Mouse (Mus musculus) G1E-ER4 (cell line): ENCODE results near the gene Mrpl49. TPM values are rescaled to one million over a fixed set of nuclear protein-coding genes. Genes with fewer than 3 reads are reported as not detected.

Experiments used
- GATA1 ChIP-seq: IDR thresholded peaks from one replicate; pipeline ENCODE4 v1.8.0; 2012; ENCODE audit warnings: low read length, inconsistent platforms
- polyA plus RNA-seq: library from polyadenylated mRNA; stranded (reverse); fragments of >175 nt; gene quantifications from 2 replicates; pipeline ENCODE4 v1.2.3, GENCODE M21; 2012

Gene Mrpl49
- polyA plus RNA-seq, 1 experiment, result 52.6 TPM

DNA sequence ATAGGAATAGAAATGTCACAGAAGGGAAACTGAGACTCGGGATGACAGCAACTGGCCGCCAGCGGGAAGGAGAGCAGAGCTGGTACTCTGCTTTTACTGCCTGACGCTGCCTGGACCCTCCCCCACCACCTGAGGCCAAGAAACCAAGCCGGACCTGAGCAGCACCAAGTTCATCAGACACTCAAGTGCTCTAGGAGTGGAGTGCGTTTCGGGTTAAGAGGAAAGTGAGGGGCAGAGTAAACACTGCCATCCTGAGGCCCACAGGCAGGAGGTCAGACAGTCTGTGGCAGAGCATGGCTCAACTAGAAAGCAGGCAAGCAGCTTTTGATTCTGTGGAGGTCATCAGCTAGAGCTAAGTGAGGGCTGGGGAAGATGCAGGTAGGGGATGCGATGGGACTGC is 34.5 kb downstream of the Mrpl49 start:
- TF ChIP-seq GATA1, result no peak

GRCm38 (mm10) chr19:6020276-6020675 is 37.3 kb downstream of the Mrpl49 start:
- no peak for TF ChIP-seq GATA1

GRCm38 (mm10) chr19:6018142-6019089 is 39.2 kb downstream of the Mrpl49 start:
- no peak for TF ChIP-seq GATA1

DNA sequence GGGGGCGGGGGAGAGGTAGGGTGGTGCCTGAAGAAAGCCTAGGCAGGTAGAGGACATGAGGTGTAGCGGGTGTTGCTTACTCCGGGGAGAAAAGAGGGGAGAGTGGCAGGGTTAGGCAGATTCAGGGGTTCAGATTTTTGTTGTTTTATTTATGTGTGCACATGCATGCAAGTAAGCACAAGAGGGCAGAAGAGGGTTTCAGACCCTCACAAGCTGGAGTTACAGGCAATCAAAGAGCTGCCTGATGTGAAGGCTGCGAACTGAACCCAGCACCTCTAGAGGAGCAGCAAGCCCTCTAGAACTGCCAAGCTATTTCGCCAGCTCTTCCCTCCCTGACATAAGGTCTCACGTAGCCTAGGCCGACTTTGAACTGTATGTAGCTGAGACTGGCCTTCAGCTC is 41.1 kb downstream of the Mrpl49 start:
- TF ChIP-seq GATA1, result no peak

- no peak for TF ChIP-seq GATA1
These were observed 41.9 kb downstream of the Mrpl49 start, which contains the start of gene Capn1 for GRCm38 (mm10) chr19:6015511-6016315. Capn1 (minus strand) TSS chr19:6015897.

DNA sequence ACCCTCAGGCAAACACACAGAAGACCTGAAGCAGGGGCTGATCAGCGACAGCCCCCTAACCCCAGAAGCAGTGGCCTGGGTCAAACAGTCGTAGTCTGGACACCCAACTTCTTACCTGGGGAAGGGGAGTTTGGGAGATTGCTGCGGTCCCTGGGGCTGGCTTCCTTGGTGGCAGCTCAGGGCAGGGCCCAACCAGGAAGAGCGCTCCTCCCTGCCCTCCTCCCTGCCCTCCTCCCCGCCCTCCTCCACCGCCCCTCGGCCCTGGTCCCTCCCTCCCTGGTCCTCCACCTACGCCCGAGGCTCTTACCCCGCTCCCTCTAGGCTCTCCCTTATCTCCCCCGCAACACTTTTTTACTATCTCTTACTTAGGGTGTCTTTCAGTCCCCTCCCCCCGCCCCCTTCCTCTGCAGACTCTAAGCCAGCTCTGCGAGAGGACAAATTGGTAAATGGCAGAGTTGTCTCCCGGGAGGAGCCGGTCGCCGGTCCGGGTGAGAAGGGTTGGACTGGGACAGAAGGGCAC is 42.5 kb downstream of the Mrpl49 start:
- TF ChIP-seq GATA1, result no peak

DNA sequence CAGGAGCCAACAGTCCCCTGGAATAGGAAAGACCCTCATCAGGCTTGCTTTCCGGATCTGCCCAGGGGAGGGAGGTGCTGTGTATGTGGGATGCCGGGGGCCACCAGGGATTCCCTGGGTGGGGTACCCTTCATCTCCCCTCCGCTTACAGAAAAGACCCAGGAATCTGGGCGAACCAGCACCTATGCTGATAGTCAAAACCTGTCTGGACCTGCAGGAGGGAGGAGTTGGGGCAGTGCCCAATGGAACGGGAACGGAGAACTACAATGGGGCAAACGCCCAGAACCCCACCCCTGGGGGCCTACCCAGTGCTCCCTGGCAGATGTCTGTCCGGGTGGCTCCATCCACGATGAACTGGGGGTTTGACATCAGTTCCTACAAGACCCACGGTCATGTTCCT is 43.9 kb downstream of the Mrpl49 start:
- no peak for TF ChIP-seq GATA1

- no peak for TF ChIP-seq GATA1
These were observed 48.4 kb downstream of the Mrpl49 start for GRCm38 (mm10) chr19:6009137-6009536.

DNA sequence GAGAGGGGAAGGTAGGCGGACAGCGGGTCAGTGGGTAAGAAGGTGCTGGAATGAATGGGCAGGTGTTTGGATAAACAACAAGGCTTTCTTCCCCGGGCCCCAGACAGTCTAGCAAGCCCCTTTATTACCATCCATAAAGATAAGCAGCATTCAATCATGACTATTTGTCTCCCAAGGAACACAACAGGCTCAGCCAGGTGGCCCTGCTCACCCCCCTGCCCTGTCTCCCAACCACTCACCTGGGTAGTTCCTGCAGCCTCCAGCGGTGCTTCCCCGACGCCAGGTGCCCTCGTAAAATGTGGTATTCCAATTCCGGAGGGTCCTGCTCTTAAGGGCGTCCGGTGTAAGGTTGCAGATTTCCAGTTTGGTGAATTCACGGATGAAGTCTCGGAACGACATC is 50.6 kb downstream of the Mrpl49 start:
- TF ChIP-seq GATA1, result no peak

DNA sequence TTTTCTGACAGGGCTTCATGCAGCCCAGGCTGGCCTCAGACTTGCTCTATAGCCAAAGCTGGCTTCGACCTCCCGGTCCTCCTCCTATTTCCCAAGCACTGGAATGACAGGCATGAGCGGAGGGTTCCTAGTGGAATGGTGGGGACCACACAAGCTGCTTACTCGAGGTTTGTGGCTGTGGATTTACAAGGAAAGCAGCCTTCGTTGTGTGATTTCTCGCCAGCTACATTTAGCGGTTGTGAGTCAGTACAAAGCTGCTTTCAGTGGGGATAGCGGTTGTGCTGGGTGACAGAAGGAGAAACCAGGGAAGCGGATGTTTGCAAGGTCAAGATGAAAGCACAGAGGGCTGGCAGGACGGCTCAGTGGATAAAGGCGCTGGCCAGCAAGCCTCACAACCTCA is 52.0 kb downstream of the Mrpl49 start:
- no peak for TF ChIP-seq GATA1

Other genes with a start within 250 kb of the Mrpl49 start
- gene Frmd8, start 182.5 kb downstream of the Mrpl49 start, polyA plus RNA-seq, result 12.9 and 13.6 TPM in 2 replicates
- 0.15 and 0.64 TPM in 2 replicates for gene Slc25a45, start 180.0 kb downstream of the Mrpl49 start, polyA plus RNA-seq
- 0.73 and 1.3 TPM in 2 replicates for gene Tigd3, start 163.6 kb downstream of the Mrpl49 start, polyA plus RNA-seq
- 34.4 and 70.2 TPM in 2 replicates for gene Dpf2, start 144.8 kb downstream of the Mrpl49 start, polyA plus RNA-seq
- gene Cdc42ep2, start 133.0 kb downstream of the Mrpl49 start, polyA plus RNA-seq, result 0.39 and 0.43 TPM in 2 replicates
- 45.7 and 48.5 TPM in 2 replicates for gene Pola2, start 93.6 kb downstream of the Mrpl49 start, polyA plus RNA-seq
- not detected in 2 replicates for gene Slc22a20, start 71.6 kb downstream of the Mrpl49 start, polyA plus RNA-seq
- gene Capn1, start 41.9 kb downstream of the Mrpl49 start, polyA plus RNA-seq, result 83.7 and 139 TPM in 2 replicates
- gene Syvn1, start 11.2 kb downstream of the Mrpl49 start, polyA plus RNA-seq, result 90.1 and 101 TPM in 2 replicates
- gene Fau, start 59 bp upstream of the Mrpl49 start, polyA plus RNA-seq, result 3,884 and 3,991 TPM in 2 replicates
- gene Znhit2, start 3.4 kb upstream of the Mrpl49 start, polyA plus RNA-seq, result 98.9 and 102 TPM in 2 replicates
- gene Tm7sf2, start 10.6 kb upstream of the Mrpl49 start, polyA plus RNA-seq, result 26.5 and 33.6 TPM in 2 replicates
- gene Vps51, start 19.4 kb upstream of the Mrpl49 start, polyA plus RNA-seq, result 39.5 and 65.2 TPM in 2 replicates
- gene Tmem262, start 22.2 kb upstream of the Mrpl49 start, polyA plus RNA-seq, result not detected in 2 replicates
- gene Gm28374, start 24.5 kb upstream of the Mrpl49 start, polyA plus RNA-seq, result 0.53 and 0.67 TPM in 2 replicates
- gene Zfpl1, start 27.2 kb upstream of the Mrpl49 start, polyA plus RNA-seq, result 61.7 and 75.6 TPM in 2 replicates
- gene Cdca5, start 27.2 kb upstream of the Mrpl49 start, polyA plus RNA-seq, result 13.3 and 17.8 TPM in 2 replicates
- gene AC131692.1, start 36.6 kb upstream of the Mrpl49 start, polyA plus RNA-seq, result 3.5 and 4.9 TPM in 2 replicates
- 0.38 and 0.46 TPM in 2 replicates for gene Naaladl1, start 48.0 kb upstream of the Mrpl49 start, polyA plus RNA-seq
- 82.9 and 91.0 TPM in 2 replicates for gene Sac3d1, start 60.9 kb upstream of the Mrpl49 start, polyA plus RNA-seq
- 89.0 and 122 TPM in 2 replicates for gene Snx15, start 70.5 kb upstream of the Mrpl49 start, polyA plus RNA-seq
- not detected in 2 replicates for gene Batf2, start 83.2 kb upstream of the Mrpl49 start, polyA plus RNA-seq
- gene Arl2, start 83.8 kb upstream of the Mrpl49 start, polyA plus RNA-seq, result 81.6 and 111 TPM in 2 replicates
- not detected in 2 replicates for gene Majin, start 126.6 kb upstream of the Mrpl49 start, polyA plus RNA-seq
- gene Gpha2, start 168.6 kb upstream of the Mrpl49 start, polyA plus RNA-seq, result not detected in 2 replicates
- 10.7 and 14.2 TPM in 2 replicates for gene Ppp2r5b, start 178.1 kb upstream of the Mrpl49 start, polyA plus RNA-seq
- gene Atg2a, start 183.9 kb upstream of the Mrpl49 start, polyA plus RNA-seq, result 43.9 and 49.6 TPM in 2 replicates
- 231 and 274 TPM in 2 replicates for gene Ehd1, start 218.9 kb upstream of the Mrpl49 start, polyA plus RNA-seq
- 10.8 and 12.9 TPM in 2 replicates for gene Cdc42bpg, start 248.7 kb upstream of the Mrpl49 start, polyA plus RNA-seq